Mouse (Mus musculus): ENCODE data around the gene Tmem135.
"Not testable (repeated sequence)": the region's sequence is repeated elsewhere in the genome, so short reads cannot be mapped to it uniquely, and the experiment has no call there.

The Tmem135 gene

GRCm38 (mm10) chr7:89326761-89327160 is 77.3 kb downstream of the Tmem135 start:
- DNase-seq (ENCODE audit: low spot score in 2 of 2) = no peak

DNA sequence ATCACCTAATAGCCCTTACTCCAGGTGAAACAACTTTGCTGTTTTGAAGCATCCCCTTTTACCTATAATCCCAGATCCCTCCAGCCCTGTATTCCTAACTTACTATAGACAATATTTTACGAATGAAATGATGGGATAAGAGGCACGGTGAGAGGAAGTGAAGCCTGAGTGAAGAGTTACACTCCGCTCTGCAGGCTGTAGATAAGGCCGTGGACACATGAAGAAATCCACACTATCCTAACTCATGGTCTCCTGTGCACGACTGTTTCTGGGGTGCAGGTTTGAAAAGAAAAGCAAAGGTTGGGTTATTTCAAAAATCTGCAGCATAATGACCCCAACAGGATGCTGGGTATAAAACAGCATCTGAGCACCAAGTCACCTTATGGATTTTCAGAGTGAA is 77.8 kb downstream of the Tmem135 start:
- DNase-seq (ENCODE audit: low spot score in 2 of 2) = no peak

GRCm38 (mm10) chr7:89322741-89323140 is 81.3 kb downstream of the Tmem135 start:
- DNase-seq (ENCODE audit: low spot score in 2 of 2) = not testable (repeated sequence)

DNA sequence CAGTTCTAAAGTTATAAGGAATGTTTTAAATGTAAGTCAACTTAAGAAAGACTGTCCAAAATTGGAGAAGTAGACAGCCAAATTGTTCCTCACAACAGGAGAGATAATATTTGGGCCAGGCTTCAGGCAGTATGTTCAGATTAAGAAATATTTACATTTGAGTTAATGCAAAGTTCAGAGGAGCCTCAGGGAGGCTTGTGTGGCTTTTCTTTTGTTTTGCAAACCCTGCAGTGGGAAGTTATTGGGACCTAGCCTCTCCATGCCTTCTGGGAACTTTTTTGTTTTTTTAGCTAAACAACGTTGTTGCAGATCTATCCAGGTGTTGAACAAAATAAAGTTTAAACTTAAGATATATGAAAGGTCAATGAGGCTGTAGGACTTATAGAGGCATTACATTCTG is 84.7 kb downstream of the Tmem135 start:
- DNase-seq (ENCODE audit: low spot score in 2 of 2) = no peak

GRCm38 (mm10) chr7:89317088-89317487 is 86.9 kb downstream of the Tmem135 start:
- DNase-seq (ENCODE audit: low spot score in 2 of 2) = not testable (repeated sequence)

- no peak for DNase-seq (ENCODE audit: low spot score in 2 of 2)
Observed at GRCm38 (mm10) chr7:89316112-89316511, 87.9 kb downstream of the Tmem135 start.

DNA sequence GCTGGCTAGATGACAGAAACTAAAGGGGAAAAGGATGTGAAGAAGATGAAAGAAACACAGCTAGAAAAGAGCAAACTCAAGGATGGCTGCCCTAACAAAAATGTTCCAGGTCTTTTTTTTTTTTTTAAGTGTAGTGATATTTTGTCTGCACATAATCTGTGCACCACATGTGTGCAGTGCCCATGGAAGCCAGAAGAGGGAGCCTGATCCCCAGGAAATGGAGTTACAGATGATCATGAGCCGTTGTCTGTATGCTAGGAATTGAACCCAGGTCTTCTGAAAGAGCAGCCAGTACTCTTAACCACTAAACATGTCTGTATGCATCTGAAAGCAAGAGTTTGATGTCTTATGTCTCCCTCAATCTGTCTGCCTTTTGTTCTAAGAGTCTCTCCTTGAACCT is 92.5 kb downstream of the Tmem135 start:
- DNase-seq (ENCODE audit: low spot score in 2 of 2) = no peak

- DNase-seq (ENCODE audit: low spot score in 2 of 2) = no peak
Observed at GRCm38 (mm10) chr7:89308926-89309325, 95.1 kb downstream of the Tmem135 start.

DNA sequence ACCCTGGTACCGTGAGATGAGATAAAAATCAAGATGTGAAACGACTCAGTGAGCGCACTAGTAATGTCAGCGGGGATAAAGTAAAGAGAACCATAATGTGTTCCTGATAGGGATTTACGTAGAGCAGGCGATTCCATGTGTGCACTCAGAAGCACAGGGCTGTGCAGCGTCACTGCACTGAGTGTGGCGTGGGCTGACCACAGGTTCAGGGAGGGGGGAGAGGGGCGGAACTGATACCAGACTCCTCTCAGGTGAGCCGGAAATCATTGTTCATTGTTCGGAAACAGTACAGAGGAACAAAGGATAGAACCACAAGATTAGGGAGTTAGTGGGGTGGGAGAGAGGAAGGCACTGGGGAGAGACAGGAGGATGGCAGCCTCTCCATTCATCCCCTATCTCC is 95.8 kb downstream of the Tmem135 start:
- DNase-seq (ENCODE audit: low spot score in 2 of 2) = no peak

DNA sequence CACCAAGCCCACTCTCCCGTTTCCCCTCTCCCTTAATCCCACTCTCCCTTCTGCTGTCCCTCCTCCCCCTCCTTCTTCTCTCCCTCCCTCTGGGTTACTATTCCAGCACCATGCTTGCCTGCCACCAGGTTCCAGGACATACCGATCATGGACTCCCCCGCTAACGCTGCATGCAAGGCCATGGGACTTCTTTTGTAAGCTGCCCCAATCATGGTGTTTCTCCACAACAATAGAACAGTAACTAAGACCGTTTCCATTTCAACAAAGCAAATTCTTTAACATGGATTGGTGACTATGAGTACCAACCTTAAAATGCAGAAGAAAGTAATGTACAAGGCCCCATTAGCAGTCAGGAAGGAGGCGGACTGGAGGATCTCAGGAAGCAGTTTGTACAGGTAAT is 97.2 kb downstream of the Tmem135 start:
- no peak for DNase-seq (ENCODE audit: low spot score in 2 of 2)

- DNase-seq (ENCODE audit: low spot score in 2 of 2) = no peak
Observed at GRCm38 (mm10) chr7:89304958-89305357, 99.1 kb downstream of the Tmem135 start.

- no peak for DNase-seq (ENCODE audit: low spot score in 2 of 2)
Observed at GRCm38 (mm10) chr7:89303765-89304164, 100.3 kb downstream of the Tmem135 start.

- DNase-seq (ENCODE audit: low spot score in 2 of 2) = no peak
Observed at GRCm38 (mm10) chr7:89298911-89299458, 105.0 kb downstream of the Tmem135 start.

DNA sequence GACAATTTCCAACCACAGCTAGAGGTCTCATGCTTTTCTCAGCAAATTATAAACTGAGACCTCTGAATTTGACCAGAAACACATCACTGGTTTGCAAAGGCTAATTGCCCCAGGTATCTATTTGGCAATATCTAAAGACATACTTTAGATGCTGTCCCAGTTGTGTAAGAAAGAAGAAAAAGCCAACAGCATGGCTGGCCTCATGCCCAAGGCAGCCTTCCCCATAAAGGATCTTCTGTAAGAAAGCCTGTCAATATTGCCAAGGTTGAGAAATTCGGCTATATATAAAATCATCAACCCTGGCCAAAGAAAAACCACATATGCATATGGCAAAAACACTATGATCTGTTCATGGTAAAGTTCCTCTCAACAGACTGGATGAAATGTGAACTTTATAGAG is 107.1 kb downstream of the Tmem135 start:
- no peak for DNase-seq (ENCODE audit: low spot score in 2 of 2)

- no peak for DNase-seq (ENCODE audit: low spot score in 2 of 2)
Observed at GRCm38 (mm10) chr7:89282664-89283063, 121.4 kb downstream of the Tmem135 start.

DNA sequence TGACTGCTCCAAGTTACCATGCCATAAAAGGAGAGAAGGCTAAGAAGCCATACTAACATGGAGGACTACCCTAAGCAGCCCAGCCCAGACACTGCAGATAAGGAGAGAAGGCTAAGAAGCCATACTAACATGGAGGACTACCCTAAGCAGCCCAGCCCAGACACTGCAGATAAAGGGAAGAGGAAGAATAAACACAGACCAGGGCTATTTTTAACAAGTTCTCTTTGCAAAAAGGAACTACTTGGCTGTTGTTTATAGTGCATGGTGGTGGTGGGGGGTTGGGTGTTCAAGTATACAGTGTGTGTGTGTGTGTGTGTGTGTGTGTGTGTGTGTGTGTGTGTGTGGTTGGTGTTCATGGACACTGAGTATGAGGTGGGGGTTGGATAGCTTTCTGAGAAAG is 133.6 kb downstream of the Tmem135 start:
- not testable (repeated sequence) for DNase-seq (ENCODE audit: low spot score in 2 of 2)

GRCm38 (mm10) chr7:89269826-89270225 is 134.2 kb downstream of the Tmem135 start:
- DNase-seq (ENCODE audit: low spot score in 2 of 2) = no peak

DNA sequence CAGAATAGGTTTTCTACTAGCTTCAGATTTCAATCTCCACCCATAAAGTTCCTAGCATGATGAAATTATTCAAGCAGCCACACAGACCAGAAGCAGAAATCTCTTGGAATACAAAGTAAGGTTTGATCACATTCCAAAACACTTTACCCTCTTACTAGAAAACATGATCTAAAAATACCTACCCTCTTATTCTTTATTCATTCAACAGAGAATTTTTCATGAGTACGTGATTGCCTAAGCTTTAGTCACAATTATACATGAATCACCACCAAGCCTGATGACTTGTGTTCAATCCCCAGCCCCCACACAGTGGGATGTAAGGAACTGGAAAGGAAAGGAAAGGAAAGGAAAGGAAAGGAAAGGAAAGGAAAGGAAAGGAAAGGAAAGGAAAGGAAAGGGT is 136.5 kb downstream of the Tmem135 start:
- no peak for DNase-seq (ENCODE audit: low spot score in 2 of 2)

GRCm38 (mm10) chr7:89266017-89266760 is 137.8 kb downstream of the Tmem135 start:
- no peak for DNase-seq (ENCODE audit: low spot score in 2 of 2)

GRCm38 (mm10) chr7:89260966-89261365 is 143.1 kb downstream of the Tmem135 start:
- DNase-seq (ENCODE audit: low spot score in 2 of 2) = no peak

GRCm38 (mm10) chr7:89258832-89259231 is 145.2 kb downstream of the Tmem135 start:
- no peak for DNase-seq (ENCODE audit: low spot score in 2 of 2)

GRCm38 (mm10) chr7:89257871-89258502 is 146.0 kb downstream of the Tmem135 start:
- DNase-seq (ENCODE audit: low spot score in 2 of 2) = no peak

- DNase-seq (ENCODE audit: low spot score in 2 of 2) = no peak
Observed at GRCm38 (mm10) chr7:89253772-89254171, 150.2 kb downstream of the Tmem135 start.
